Mouse (Mus musculus): ENCODE measurements around the gene Prrt2.

The Prrt2 gene

GRCm38 (mm10) chr7:127020901-127021562 is at the start of gene Prrt2, which contains the start of gene Gm42742:
Gene Prrt2 (minus strand): TSS chr7:127021211.
Gene Gm42742 (minus strand): TSS chr7:127021097.
- DNase-seq (ENCODE audit: low read depth, low spot score) = no peak

GRCm38 (mm10) chr7:127066317-127066716 is 45.3 kb upstream of the Prrt2 start:
- DNase-seq (ENCODE audit: low read depth, low spot score) = no peak

GRCm38 (mm10) chr7:127065538-127065937 is 44.5 kb upstream of the Prrt2 start:
- no peak for DNase-seq (ENCODE audit: low read depth, low spot score)

- no peak for DNase-seq (ENCODE audit: low read depth, low spot score)
Measured at GRCm38 (mm10) chr7:127055026-127055585, 34.1 kb upstream of the Prrt2 start.

GRCm38 (mm10) chr7:127041851-127042672 is 21.1 kb upstream of the Prrt2 start, which contains the start of gene Kif22:
Gene Kif22 (minus strand): TSS chr7:127042471.
- peak; percentile 86 for DNase-seq (ENCODE audit: low read depth, low spot score)

- DNase-seq (ENCODE audit: low read depth, low spot score) = no peak
Measured at GRCm38 (mm10) chr7:127031244-127031643, 10.2 kb upstream of the Prrt2 start.

- no peak for DNase-seq (ENCODE audit: low read depth, low spot score)
Measured at GRCm38 (mm10) chr7:127030172-127030571, 9.2 kb upstream of the Prrt2 start.

GRCm38 (mm10) chr7:127027885-127028284 is 6.9 kb upstream of the Prrt2 start:
- DNase-seq (ENCODE audit: low read depth, low spot score) = no peak

- peak; percentile 95 for DNase-seq (ENCODE audit: low read depth, low spot score)
Measured at GRCm38 (mm10) chr7:127026984-127027726, 6.1 kb upstream of the Prrt2 start, which contains the start of gene Maz. Gene Maz (minus strand): TSS chr7:127027037.

GRCm38 (mm10) chr7:127026616-127026983 is 5.6 kb upstream of the Prrt2 start:
- peak; percentile 54 for DNase-seq (ENCODE audit: low read depth, low spot score)

GRCm38 (mm10) chr7:127026161-127026600 is 5.2 kb upstream of the Prrt2 start:
- DNase-seq (ENCODE audit: low read depth, low spot score) = no peak

- no peak for DNase-seq (ENCODE audit: low read depth, low spot score)
Measured at GRCm38 (mm10) chr7:127025556-127026160, 4.6 kb upstream of the Prrt2 start.

GRCm38 (mm10) chr7:127024755-127025555 is 3.9 kb upstream of the Prrt2 start:
- peak; percentile 61 for DNase-seq (ENCODE audit: low read depth, low spot score)

- no peak for DNase-seq (ENCODE audit: low read depth, low spot score)
Measured at GRCm38 (mm10) chr7:127023896-127024690, 3.1 kb upstream of the Prrt2 start.

- no peak for DNase-seq (ENCODE audit: low read depth, low spot score)
Measured at GRCm38 (mm10) chr7:127023272-127023691, 2.3 kb upstream of the Prrt2 start.

- no peak for DNase-seq (ENCODE audit: low read depth, low spot score)
Measured at GRCm38 (mm10) chr7:127022528-127023271, 1.7 kb upstream of the Prrt2 start.

- no peak for DNase-seq (ENCODE audit: low read depth, low spot score)
Measured at GRCm38 (mm10) chr7:127021563-127022527, 834 bp upstream of the Prrt2 start.

GRCm38 (mm10) chr7:127020491-127020890 is 520 bp downstream of the Prrt2 start:
- no peak for DNase-seq (ENCODE audit: low read depth, low spot score)

Measured in c-Kit-negative CD71-positive TER-119-positive erythroid progenitor cells, embryonic 14.5 days (primary cell).